Mouse (Mus musculus) intestine, postnatal 0 days (tissue): ENCODE data around the gene Creb3l2. TPM values are rescaled to one million over a fixed set of nuclear protein-coding genes. Genes with fewer than 3 reads are reported as not detected.

Experiments
- ATAC-seq: fragments of 200-750 bp; cut with Nextera tagmentation; 2 replicates; pipeline ENCODE4 v1.8.0; 2017; ENCODE audit warnings: mild to moderate bottlenecking, moderate TSS enrichment, moderate library complexity
- H3K27ac ChIP-seq: fragments of 300-500 bp; sonication (generic); 2 replicates; pipeline ENCODE4 v1.5.1; 2014; ENCODE audit warnings: mild to moderate bottlenecking, low read depth, low read length, moderate library complexity
- H3K27me3 ChIP-seq: fragments of 300-500 bp; sonication (generic); replicated peaks from 2 replicates; pipeline ENCODE4 v1.6.1; 2014; ENCODE audit warnings: low read length, mixed read lengths; ENCODE audit not compliant: control insufficient read depth, insufficient read depth
- H3K36me3 ChIP-seq: fragments of 300-500 bp; sonication (generic); 2 replicates; pipeline ENCODE4 v1.6.1; 2014; ENCODE audit warnings: mild to moderate bottlenecking, moderate library complexity; ENCODE audit not compliant: control insufficient read depth, insufficient read depth
- H3K4me1 ChIP-seq: fragments of 300-500 bp; sonication (generic); replicated peaks from 2 replicates; pipeline ENCODE4 v1.6.1; 2014; ENCODE audit warnings: antibody characterized with exemption, low read length, mixed read lengths; ENCODE audit not compliant: control insufficient read depth, insufficient read depth
- H3K4me2 ChIP-seq: fragments of 300-500 bp; sonication (generic); replicated peaks from 2 replicates; pipeline ENCODE4 v1.6.1; 2014; ENCODE audit warnings: low read depth, mild to moderate bottlenecking, moderate library complexity
- H3K4me3 ChIP-seq: fragments of 300-500 bp; sonication (generic); 2 replicates; pipeline ENCODE4 v1.5.1; 2014; ENCODE audit warnings: low read depth, low read length
- H3K9ac ChIP-seq: fragments of 300-500 bp; sonication (generic); 2 replicates; pipeline ENCODE4 v1.6.1; 2014; ENCODE audit warnings: mild to moderate bottlenecking, low read depth, low read length
- H3K9me3 ChIP-seq: fragments of 300-500 bp; sonication (generic); 2 replicates; pipeline ENCODE4 v1.6.1; 2016; ENCODE audit warnings: mixed run types; ENCODE audit not compliant: control insufficient read depth
- CTCF ChIP-seq: sonication (generic); IDR thresholded peaks from 2 replicates; pipeline ENCODE4 v1.5.1; 2016; ENCODE audit warnings: low read depth, mild to moderate bottlenecking, control low read depth, antibody characterized with exemption, moderate library complexity
- WGBS: fragments of 180-500 bp; shearing (Covaris S2); extraction: QIAGEN DNeasy Blood & Tissue Kit; methylation state at CpG from one replicate; pipeline ENCODE4 v1.1.7; 2014; 5-methylcytosine and 5-hydroxymethylcytosine counted together
- polyA plus RNA-seq: library from polyadenylated mRNA; unstranded; fragments of >200 nt; fragmentation: Nextera tagmentation; extraction: Ambion mirVana; gene quantifications from 2 replicates; pipeline ENCODE4 v1.2.1, GENCODE M21; 2015

Gene Creb3l2
- polyA plus RNA-seq, 1 experiment from 2014 or later: 10.0 TPM

DNA sequence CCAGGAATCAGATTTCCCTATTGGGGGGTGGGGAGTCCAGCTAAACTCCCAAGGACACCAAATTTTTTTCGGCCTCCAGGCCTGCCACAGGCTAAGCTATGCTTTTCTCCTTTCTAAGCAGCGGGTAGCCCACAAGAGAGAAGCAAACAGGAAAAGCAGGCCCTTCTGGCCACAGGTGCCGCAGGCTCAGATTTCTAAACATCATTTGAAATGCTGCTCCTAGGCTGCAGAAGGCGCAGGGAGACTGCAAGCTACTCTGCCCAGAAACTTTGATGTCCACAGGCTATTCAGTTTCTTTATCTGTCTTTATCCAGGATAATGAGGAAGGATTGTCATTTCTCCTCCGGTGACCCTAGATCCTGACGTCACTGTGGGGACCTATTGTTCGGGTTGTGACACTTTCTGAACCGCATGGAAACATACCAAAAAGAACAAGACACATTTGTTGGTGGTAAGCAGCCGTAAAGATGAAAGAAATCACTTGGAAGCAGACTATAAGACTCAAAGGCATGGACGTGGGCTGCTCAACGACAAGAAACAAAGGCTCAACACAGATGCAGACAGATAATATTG lies 81.0 kb downstream of the Creb3l2 start:
- Histone ChIP-seq H3K9ac (no peak overlapping the region), H3K9me3 (no peaks in the 10 kb centered on the region), H3K4me3 (no peak overlapping the region), H3K4me1 (no peaks in the 10 kb centered on the region), H3K36me3 (peaks cover 55% of the 10 kb centered on the region), H3K4me2 (no peak overlapping the region), H3K27ac (no peak overlapping the region), H3K27me3 (no peaks in the 10 kb centered on the region)
- ATAC-seq: no peak
- WGBS: 48% methylated on average over 11 of the region's 11 CpGs
- TF ChIP-seq CTCF: no peak

DNA sequence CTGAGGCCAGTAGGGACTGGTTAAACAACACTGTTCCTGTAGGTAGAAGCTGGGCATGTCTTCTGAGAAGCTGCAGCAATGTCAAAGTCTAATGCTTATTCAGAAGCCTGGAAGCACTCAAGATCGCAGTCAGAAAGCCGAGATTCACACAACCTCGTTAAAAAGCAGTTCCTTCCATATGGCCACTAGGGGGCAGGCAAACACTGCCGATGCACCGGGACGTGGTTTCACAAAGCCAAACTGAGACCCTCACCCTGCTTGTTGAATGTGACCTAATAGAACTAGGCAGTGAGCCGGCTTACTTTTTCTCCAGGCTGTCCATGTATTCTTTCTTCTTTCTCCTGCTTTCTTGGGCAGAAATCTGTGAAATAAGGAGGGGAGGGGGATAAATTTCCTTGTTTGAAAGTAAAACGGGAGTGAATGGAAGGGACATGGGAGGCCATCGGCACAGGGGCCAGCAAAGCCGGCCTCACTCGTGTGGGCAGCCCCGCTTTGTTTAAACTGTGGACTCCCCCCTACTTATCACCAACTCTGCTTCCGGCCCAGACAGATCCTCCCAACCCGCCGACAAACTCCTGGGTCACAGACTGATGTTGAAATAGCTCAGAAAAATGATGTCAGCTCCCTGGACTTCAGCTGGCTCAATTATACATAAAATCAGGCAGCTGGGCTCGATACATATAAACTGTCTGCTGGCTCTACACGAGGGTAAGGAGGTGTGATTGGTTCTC lies 87.3 kb downstream of the Creb3l2 start:
- H3K27ac ChIP-seq: no peak overlapping the region
- no peaks in the 10 kb centered on the region for H3K9me3 ChIP-seq
- peak; percentile 49 for ATAC-seq
- H3K27me3 ChIP-seq: no peaks in the 10 kb centered on the region
- H3K4me3 ChIP-seq: no peak overlapping the region
- WGBS: 18% methylated on average over 17 of the region's 17 CpGs
- peak; percentile 97 for TF ChIP-seq CTCF
- no peaks in the 10 kb centered on the region for H3K4me1 ChIP-seq
- H3K4me2 ChIP-seq: peak overlapping the region; percentile 43
- no peak overlapping the region for H3K9ac ChIP-seq
- H3K36me3 ChIP-seq: peaks cover 33% of the 10 kb centered on the region

DNA sequence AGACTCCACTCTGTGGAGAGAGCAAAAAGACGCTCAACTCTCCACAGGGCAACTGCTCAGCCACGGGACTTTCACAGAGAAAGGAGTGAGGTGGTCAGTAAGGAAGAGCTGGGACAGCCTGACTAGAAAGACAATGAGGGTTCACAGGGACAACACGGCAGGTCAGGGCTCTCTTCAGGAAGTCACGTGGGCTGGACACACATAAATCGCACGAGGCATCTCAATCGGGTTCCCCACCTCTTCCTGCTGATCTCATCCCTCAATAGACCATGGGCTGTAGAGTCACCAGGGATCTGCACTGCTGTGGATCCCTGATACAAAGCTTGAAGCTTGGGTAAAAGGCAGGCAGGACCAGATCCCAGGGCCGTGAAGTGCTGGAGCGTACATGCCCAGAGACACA lies 88.3 kb downstream of the Creb3l2 start:
- no peak overlapping the region for H3K27ac ChIP-seq
- H3K4me3 ChIP-seq: no peak overlapping the region
- no peak overlapping the region for H3K9ac ChIP-seq
- peaks cover 27% of the 10 kb centered on the region for H3K36me3 ChIP-seq
- no peak for ATAC-seq
- no peak for TF ChIP-seq CTCF
- H3K27me3 ChIP-seq: no peaks in the 10 kb centered on the region
- WGBS: 83% methylated on average over 9 of the region's 9 CpGs
- H3K4me1 ChIP-seq: no peaks in the 10 kb centered on the region
- no peak overlapping the region for H3K4me2 ChIP-seq
- H3K9me3 ChIP-seq: no peaks in the 10 kb centered on the region

DNA sequence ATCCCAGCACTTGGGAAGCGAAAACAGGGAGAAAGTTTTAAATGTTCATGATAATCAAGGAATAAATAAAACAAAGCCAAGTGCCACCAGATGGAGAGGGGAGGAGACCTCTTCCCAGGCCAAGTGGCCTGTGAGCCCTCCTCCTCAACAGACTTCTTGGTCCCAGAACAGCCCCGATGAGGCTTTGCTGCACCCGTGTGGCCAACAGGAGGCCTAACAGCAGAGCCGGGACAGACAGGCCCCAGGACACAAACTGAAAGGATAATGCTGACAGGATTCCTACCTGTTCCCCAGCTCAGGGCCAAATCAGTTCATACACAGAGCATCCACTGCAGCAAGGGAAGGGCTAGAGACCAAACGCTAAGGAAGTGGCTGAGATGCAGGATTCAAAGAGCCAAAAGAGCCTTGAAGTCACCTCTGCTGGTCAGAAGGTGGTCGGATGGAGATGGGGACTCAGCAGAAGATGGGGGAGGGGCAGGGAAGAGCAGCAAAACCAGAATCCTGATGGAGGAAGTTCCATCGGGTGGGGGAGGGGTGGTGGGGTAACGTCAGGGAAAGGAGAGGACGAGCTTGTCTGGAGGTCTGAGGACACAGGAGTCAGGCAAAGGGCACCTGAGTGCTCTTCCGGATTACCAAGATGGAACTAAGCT lies 90.1 kb downstream of the Creb3l2 start:
- H3K27me3 ChIP-seq: no peaks in the 10 kb centered on the region
- no peaks in the 10 kb centered on the region for H3K4me1 ChIP-seq
- 33% methylated on average over 10 of the region's 10 CpGs for WGBS
- no peaks in the 10 kb centered on the region for H3K9me3 ChIP-seq
- peaks cover 24% of the 10 kb centered on the region; the same call in 1 of the 2 replicates for H3K36me3 ChIP-seq
- no peak overlapping the region for H3K4me2 ChIP-seq
- TF ChIP-seq CTCF: peak; percentile 96
- H3K4me3 ChIP-seq: no peak overlapping the region
- ATAC-seq: no peak
- H3K9ac ChIP-seq: no peak overlapping the region
- no peak overlapping the region for H3K27ac ChIP-seq

DNA sequence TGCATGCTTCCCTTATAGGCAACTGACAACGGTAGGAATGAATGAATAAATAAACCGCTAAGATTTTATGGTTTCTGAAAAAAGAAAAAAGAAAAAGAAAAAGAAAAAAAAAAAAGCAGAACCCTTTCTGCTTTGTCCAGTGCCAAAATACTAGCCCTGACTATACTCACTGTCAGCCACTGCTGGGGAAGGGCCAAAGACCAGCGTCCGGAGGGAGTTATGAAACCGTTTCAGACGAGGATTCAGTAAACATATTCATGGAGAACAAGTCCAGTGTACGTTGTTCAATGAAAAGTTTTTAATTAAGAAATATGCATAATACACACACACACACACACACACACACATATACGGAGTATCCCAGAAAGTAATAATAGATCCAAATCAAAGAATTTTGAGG lies 91.6 kb downstream of the Creb3l2 start:
- WGBS: 79% methylated on average over 8 of the region's 8 CpGs
- Histone ChIP-seq H3K36me3 (peaks cover 17% of the 10 kb centered on the region; the same call in 1 of the 2 replicates), H3K9me3 (no peaks in the 10 kb centered on the region), H3K9ac (no peak overlapping the region), H3K4me1 (no peaks in the 10 kb centered on the region), H3K4me2 (no peak overlapping the region), H3K27me3 (no peaks in the 10 kb centered on the region), H3K4me3 (no peak overlapping the region), H3K27ac (no peak overlapping the region)
- no peak for ATAC-seq
- no peak for TF ChIP-seq CTCF

DNA sequence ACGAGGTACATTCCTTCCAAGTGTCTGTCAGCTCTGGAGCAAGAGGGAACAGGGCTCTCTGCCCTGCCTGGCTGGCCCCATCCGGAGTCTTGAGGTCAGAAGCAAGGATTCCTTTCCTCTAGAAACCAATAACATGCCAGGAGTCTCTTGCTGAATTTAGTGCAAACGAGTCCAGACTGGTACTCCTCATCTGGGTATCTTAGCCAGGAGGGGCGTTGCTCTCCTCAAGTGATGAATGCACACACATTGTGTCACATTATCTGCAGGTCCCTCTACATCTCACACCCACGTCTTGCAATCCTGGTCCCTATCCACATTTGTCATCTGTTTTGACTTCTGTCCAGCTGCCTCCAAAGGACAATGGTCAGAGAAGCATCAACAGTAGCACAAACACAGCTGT lies 94.3 kb downstream of the Creb3l2 start:
- no peak for TF ChIP-seq CTCF
- H3K27ac ChIP-seq: no peak overlapping the region
- no peaks in the 10 kb centered on the region for H3K9me3 ChIP-seq
- no peak overlapping the region for H3K9ac ChIP-seq
- H3K4me1 ChIP-seq: no peaks in the 10 kb centered on the region
- H3K4me2 ChIP-seq: no peak overlapping the region
- no peaks in the 10 kb centered on the region for H3K27me3 ChIP-seq
- no peak overlapping the region for H3K4me3 ChIP-seq
- WGBS: 81% methylated on average over 5 of the region's 5 CpGs
- ATAC-seq: no peak
- peaks cover 5% of the 10 kb centered on the region; the same call in 1 of the 2 replicates for H3K36me3 ChIP-seq
